22 mouse cellular contexts compared by ENCODE assay signal in genomic region chr2:121067116-121067515, GRCm38 (mm10). TPM values are rescaled to one million over a fixed set of nuclear protein-coding genes. Genes with fewer than 3 reads are reported as not detected.
"Had no signal": no experiment of that assay in that cellular context is flagged by ENCODE, and none has a peak within 500 bp of the region (broad histone marks: within the 10 kb centered on the region; RNA-seq: fewer than 3 reads in every experiment).

No protein-coding gene starts in this region.

- H3K27ac ChIP-seq: kidney, embryonic 15.5 days; limb, embryonic 10.5 days; liver, embryonic 12.5 days; midbrain, embryonic 10.5 days; neural tube, embryonic 15.5 days had no signal

- ATAC-seq: liver, embryonic 12.5 days had no signal

- H3K4me3 ChIP-seq: kidney, embryonic 15.5 days; limb, embryonic 10.5 days; liver, embryonic 12.5 days; midbrain, embryonic 10.5 days; myocyte; neural tube, embryonic 15.5 days had no signal

- H3K4me2 ChIP-seq: kidney, embryonic 15.5 days; liver, embryonic 12.5 days; lung, embryonic 14.5 days; neural tube, embryonic 15.5 days had no signal

- H3K36me3 ChIP-seq: kidney, embryonic 15.5 days; limb, embryonic 10.5 days; liver, embryonic 12.5 days; midbrain, embryonic 10.5 days; neural tube, embryonic 15.5 days had no signal

- H3K4me1 ChIP-seq: kidney, embryonic 15.5 days; limb, embryonic 10.5 days; liver, embryonic 12.5 days; neural tube, embryonic 15.5 days had no signal

- H3K27me3 ChIP-seq: kidney, embryonic 15.5 days; liver, embryonic 12.5 days; neural tube, embryonic 15.5 days had no signal

- H3K9ac ChIP-seq: kidney, embryonic 15.5 days; liver, embryonic 12.5 days; lung, embryonic 14.5 days; neural tube, embryonic 15.5 days had no signal

- H3K9me3 ChIP-seq: kidney, embryonic 15.5 days; limb, embryonic 10.5 days; liver, embryonic 12.5 days; midbrain, embryonic 10.5 days; neural tube, embryonic 15.5 days had no signal

- DNase-seq: kidney, adult 2 months; kidney, postnatal 14 days; lung, embryonic 14.5 days; lung, postnatal 10 days; lung, postnatal 4 days; midbrain, embryonic 14.5 days; right cerebral cortex, postnatal 4 days had no signal

RNA-seq across cellular contexts. Expression of gene Tgm5, which starts 18.5 kb away (rescaled TPM):
- total RNA-seq: layer of hippocampus, adult 8-10 months; layer of hippocampus, postnatal 14 days; left cerebral cortex, postnatal 14 days; megakaryocyte, adult 5-6 weeks had no signal
- polyA plus RNA-seq: limb, embryonic 10.5 days; liver, embryonic 16.5 days; lung, embryonic 14.5 days; midbrain, embryonic 10.5 days; midbrain, embryonic 14.5 days; spleen, adult 2 months had no signal

RNA-seq across cellular contexts. Expression of gene Epb42, which starts 30.2 kb away (rescaled TPM):
- total RNA-seq: layer of hippocampus, adult 8-10 months; layer of hippocampus, postnatal 14 days; left cerebral cortex, adult 18-20 months had no signal
- polyA plus RNA-seq: myocyte had no signal

RNA-seq across cellular contexts. Expression of gene Tgm7, which starts 42.5 kb away (rescaled TPM):
- total RNA-seq: megakaryocyte, adult 5-6 weeks had no signal
- polyA plus RNA-seq: large intestine, adult 2 months; limb, embryonic 10.5 days; liver, embryonic 12.5 days; liver, embryonic 16.5 days; lung, embryonic 14.5 days; midbrain, embryonic 10.5 days; midbrain, embryonic 14.5 days; myocyte; neural tube, embryonic 11.5 days; neural tube, embryonic 15.5 days; spleen, adult 2 months had no signal
